Mouse (Mus musculus): Measurements from ENCODE around the gene 2200002J24Rik. TPM values are rescaled to one million over a fixed set of nuclear protein-coding genes. Genes with fewer than 3 reads are reported as not detected.

Gene 2200002J24Rik
- polyA plus RNA-seq, 1 experiment from 2014 or later, result 0.41 TPM

DNA sequence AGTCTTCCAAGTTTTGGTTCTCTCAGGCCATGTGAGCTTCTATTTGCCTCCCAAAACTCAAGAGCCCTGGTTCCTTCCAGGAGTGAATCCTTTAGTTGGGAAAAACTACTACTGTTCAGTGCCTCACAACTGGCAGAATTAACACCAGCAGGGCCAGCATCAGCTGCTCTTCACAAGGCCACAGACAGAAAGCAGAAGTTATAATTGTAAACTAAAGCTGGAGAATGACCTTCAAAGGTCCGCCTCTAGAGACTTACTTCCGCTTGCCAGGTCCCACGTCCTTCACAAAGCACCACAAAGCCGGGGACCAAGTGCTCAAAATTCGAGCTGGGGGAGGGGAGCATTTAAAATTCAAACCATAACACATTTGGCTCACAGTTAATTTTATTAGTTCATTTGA, 625 bp upstream of the 2200002J24Rik start:
- Histone ChIP-seq H3K9me3 (replicated peaks) (no peaks in the 10 kb centered on the region), H3K4me3 (replicated peaks) (no peak overlapping the region), H3K36me3 (no peaks in the 10 kb centered on the region), H3K27me3 (no peaks in the 10 kb centered on the region), H3K4me1 (0 out of 2 replicates have a peak, but pooled peaks cover 5% of the 10 kb centered on the region), H3K4me2 (replicated peaks) (no peak overlapping the region), H3K27ac (replicated peaks) (no peak overlapping the region), H3K9ac (no peak overlapping the region)
- no peak for ATAC-seq (ENCODE audit: insufficient number of reproducible peaks, low FRiP score, low TSS enrichment, low read depth)
- 46% methylated on average over 5 of the region's 5 CpGs for WGBS

DNA sequence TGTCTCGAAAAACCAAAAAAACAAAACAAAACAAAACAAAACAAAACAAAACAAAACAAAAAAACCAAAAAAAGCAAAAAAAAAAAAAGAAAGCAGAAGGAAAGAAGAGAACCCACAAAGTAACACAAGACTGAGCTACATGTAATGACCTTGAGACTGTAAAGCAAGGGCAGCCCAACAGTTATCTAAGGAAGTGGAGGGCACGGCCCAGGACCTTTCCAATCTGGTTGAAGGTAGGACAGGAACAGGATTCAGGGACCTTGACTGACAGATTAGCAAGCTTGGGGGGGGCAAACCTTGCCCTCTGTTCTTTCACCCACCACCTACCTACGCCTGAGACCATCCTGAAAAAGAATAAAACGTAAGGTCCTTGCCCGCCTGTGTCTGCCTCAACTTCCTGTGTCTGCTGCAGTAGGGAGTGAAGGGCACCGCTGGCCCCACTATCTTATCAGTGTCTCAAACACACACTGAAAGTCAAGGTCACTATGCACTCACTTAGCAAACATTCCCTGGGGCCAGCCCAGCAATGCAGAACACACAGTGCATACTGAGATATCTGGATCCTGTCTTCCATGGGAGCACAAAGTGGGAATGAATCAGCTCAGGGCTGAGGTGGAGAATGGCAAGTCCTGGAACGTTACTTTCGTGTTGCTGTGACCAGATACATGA, 7.6 kb downstream of the 2200002J24Rik start:
- Histone ChIP-seq H3K9me3 (replicated peaks) (no peaks in the 10 kb centered on the region), H3K36me3 (no peaks in the 10 kb centered on the region), H3K4me3 (replicated peaks) (no peak overlapping the region), H3K27ac (replicated peaks) (no peak overlapping the region), H3K4me1 (no peaks in the 10 kb centered on the region), H3K4me2 (replicated peaks) (no peak overlapping the region), H3K9ac (no peak overlapping the region), H3K27me3 (no peaks in the 10 kb centered on the region; the same call in 1 of the 2 replicates)
- WGBS, result 73% methylated on average over 8 of the region's 8 CpGs
- no peak for ATAC-seq (ENCODE audit: insufficient number of reproducible peaks, low FRiP score, low TSS enrichment, low read depth)

DNA sequence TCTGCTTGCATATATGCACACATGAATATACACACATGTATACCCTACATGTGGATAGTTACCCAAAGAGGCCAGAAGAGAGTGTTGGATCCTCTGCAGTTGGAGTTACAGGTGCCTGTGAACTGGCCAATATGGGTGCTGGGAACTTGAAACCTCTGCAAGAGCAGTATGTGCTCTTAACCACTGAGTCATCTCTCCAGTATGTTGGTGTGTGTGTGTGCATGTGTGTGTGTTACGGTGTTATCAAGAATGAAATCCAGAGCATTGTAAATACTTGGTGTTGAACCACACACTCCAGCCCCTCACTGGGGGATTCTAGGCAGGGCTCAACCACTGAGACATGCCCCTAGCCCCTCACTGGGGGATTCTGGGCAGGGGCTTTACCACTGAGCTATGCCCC, 8.7 kb downstream of the 2200002J24Rik start:
- no peaks in the 10 kb centered on the region for H3K9me3 ChIP-seq (replicated peaks)
- no peak overlapping the region for H3K4me3 ChIP-seq (replicated peaks)
- no peaks in the 10 kb centered on the region; the same call in 1 of the 2 replicates for H3K27me3 ChIP-seq
- no peak for ATAC-seq (ENCODE audit: insufficient number of reproducible peaks, low FRiP score, low TSS enrichment, low read depth)
- no peak overlapping the region for H3K9ac ChIP-seq
- H3K4me1 ChIP-seq, result no peaks in the 10 kb centered on the region
- H3K27ac ChIP-seq (replicated peaks), result no peak overlapping the region
- 87% methylated on average over 1 of the region's 1 CpGs for WGBS
- H3K36me3 ChIP-seq, result no peaks in the 10 kb centered on the region
- no peak overlapping the region for H3K4me2 ChIP-seq (replicated peaks)

DNA sequence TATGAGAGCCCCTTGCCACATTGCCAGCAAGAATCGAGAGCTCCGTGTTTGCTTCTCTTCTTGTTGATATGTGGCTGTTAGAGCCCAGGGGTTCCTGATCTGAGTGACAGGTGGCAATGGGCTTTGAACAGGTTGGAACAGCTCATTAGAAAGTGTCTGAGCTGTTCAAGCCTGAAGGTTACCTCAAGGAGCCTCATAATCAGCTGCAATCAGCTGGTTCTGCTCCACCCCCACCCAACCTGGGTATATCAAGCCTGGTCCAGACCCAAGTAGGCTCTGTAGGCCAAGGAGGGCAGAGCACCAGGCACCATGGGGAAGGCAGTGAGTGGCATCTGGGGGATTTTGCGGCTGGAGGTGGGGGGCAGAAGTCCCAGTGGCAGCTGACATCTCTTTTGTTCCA, 13.2 kb downstream of the 2200002J24Rik start, which contains the start of gene Atp4a:
TSS of gene Atp4a (plus strand) at position 268 of the 400 bp plus-strand sequence.
- 82% methylated on average over 3 of the region's 3 CpGs for WGBS
- ATAC-seq (ENCODE audit: insufficient number of reproducible peaks, low FRiP score, low TSS enrichment, low read depth), result no peak
- no peak within 1 kb of the TSS for H3K4me2 ChIP-seq (replicated peaks)
- no peaks in the 10 kb centered on the region for H3K9me3 ChIP-seq (replicated peaks)
- no peak within 1 kb of the TSS for H3K27ac ChIP-seq (replicated peaks)
- no peak within 1 kb of the TSS for H3K9ac ChIP-seq
- no peaks in the 10 kb centered on the region for H3K36me3 ChIP-seq
- no peak within 1 kb of the TSS for H3K4me3 ChIP-seq (replicated peaks)
- H3K27me3 ChIP-seq, result peaks cover 20% of the 10 kb centered on the region
- peaks cover 1% of the 10 kb centered on the region for H3K4me1 ChIP-seq

DNA sequence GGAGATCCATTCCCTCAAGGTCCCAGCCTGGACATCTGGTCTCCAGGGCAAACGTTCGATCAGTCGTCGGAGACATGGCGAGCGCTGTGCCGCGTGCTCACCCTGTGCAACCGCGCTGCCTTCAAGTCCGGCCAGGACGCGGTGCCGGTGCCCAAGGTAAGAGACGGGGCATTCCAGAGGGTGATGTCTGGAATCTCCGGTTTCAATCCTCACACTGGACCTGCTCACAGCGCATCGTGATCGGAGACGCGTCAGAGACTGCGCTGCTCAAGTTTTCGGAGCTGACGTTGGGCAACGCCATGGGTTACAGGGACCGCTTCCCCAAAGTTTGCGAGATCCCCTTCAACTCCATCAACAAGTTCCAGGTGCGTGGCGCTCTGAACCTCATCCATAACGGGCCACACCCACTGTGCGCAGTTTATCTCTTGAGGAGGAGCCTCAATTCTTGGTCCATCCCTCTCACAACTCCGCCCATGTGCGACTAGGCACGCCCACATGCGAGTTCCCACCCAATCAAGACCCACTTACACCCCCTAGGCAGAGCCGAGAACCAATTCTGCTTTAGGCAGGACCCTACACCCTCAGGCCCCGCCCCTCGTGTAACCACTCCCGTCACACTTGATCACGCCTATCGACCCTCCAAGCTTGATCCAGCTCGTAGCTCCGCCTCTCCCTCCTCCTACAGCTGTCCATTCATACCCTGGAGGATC, 18.4 kb downstream of the 2200002J24Rik start:
- peak overlapping the region; percentile 36 for H3K4me3 ChIP-seq (replicated peaks)
- H3K9ac ChIP-seq, result no peak overlapping the region
- H3K4me2 ChIP-seq (replicated peaks), result peak overlapping the region; percentile 59
- H3K9me3 ChIP-seq (replicated peaks), result no peaks in the 10 kb centered on the region
- no peaks in the 10 kb centered on the region for H3K36me3 ChIP-seq
- ATAC-seq (ENCODE audit: insufficient number of reproducible peaks, low FRiP score, low TSS enrichment, low read depth), result peak; percentile 90
- no peak overlapping the region for H3K27ac ChIP-seq (replicated peaks)
- peaks cover 36% of the 10 kb centered on the region for H3K27me3 ChIP-seq
- 3% methylated on average over 43 of the region's 43 CpGs for WGBS
- peaks cover 10% of the 10 kb centered on the region for H3K4me1 ChIP-seq

DNA sequence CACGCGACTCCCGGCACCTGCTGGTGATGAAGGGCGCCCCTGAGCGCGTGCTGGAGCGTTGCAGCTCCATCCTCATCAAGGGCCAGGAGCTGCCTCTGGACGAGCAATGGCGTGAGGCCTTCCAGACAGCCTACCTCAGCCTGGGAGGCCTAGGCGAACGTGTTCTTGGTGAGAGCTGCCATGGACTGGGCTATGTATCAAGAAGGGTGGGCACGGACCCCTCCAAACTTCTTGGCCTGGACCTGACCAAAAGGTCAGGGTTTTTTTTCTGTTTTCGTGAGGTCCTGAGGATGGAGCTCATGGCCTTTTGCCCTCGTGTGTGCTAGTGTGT, 19.0 kb downstream of the 2200002J24Rik start:
- no peak overlapping the region for H3K9ac ChIP-seq
- H3K4me2 ChIP-seq (replicated peaks), result peak overlapping the region; percentile 59
- H3K4me3 ChIP-seq (replicated peaks), result peak overlapping the region; percentile 36
- H3K9me3 ChIP-seq (replicated peaks), result no peaks in the 10 kb centered on the region
- H3K27ac ChIP-seq (replicated peaks), result no peak overlapping the region
- H3K36me3 ChIP-seq, result no peaks in the 10 kb centered on the region
- H3K27me3 ChIP-seq, result peaks cover 39% of the 10 kb centered on the region
- peaks cover 10% of the 10 kb centered on the region for H3K4me1 ChIP-seq
- ATAC-seq (ENCODE audit: insufficient number of reproducible peaks, low FRiP score, low TSS enrichment, low read depth), result no peak
- WGBS, result 11% methylated on average over 14 of the region's 14 CpGs

DNA sequence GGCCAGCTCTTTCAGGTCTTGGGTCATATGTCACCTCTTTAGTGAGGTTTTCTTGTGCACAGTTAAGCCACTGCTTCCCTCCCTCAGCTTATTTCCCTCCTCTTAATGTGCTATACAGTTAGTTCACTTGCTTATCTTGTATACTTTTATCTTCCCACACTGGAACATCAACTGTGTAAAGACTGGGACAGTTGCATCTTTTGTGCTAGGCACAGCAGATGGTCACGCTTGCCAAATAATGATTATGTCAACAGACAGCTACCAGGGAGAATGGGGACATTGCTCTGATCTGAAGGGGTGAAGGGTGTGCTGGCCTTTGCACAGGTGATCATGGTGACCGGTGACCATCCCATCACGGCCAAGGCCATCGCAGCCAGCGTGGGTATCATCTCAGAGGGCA, 20.9 kb downstream of the 2200002J24Rik start:
- 91% methylated on average over 5 of the region's 5 CpGs for WGBS
- H3K9me3 ChIP-seq (replicated peaks), result no peaks in the 10 kb centered on the region
- ATAC-seq (ENCODE audit: insufficient number of reproducible peaks, low FRiP score, low TSS enrichment, low read depth), result no peak

DNA sequence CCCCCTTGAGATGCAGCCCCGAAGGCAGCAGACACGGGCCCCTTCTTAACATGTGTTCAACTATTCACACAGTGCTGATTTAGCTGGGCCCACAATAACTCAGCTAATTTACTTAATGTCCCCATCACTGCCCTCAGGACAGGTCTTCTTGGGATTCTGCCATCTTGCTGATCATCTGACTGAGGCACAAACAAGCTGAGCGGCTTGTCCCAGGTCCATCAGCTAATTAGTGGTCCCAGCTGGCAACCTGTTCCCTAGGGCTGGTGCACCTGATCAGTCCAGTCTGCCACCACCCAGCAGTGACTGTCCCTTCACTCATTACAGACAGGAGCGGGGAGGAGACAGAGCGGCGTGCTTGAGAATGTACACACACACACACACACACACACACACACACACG, 22.6 kb downstream of the 2200002J24Rik start:
- 77% methylated on average over 7 of the region's 7 CpGs for WGBS
- H3K4me1 ChIP-seq, result peaks cover 10% of the 10 kb centered on the region
- H3K9me3 ChIP-seq (replicated peaks), result no peaks in the 10 kb centered on the region
- H3K36me3 ChIP-seq, result peaks cover 3% of the 10 kb centered on the region
- ATAC-seq (ENCODE audit: insufficient number of reproducible peaks, low FRiP score, low TSS enrichment, low read depth), result no peak
- H3K9ac ChIP-seq, result no peak overlapping the region
- H3K27me3 ChIP-seq, result peaks cover 25% of the 10 kb centered on the region
- no peak overlapping the region for H3K4me2 ChIP-seq (replicated peaks)
- H3K27ac ChIP-seq (replicated peaks), result no peak overlapping the region
- H3K4me3 ChIP-seq (replicated peaks), result no peak overlapping the region

More for the DNA sequence above, 20.9 kb downstream of the 2200002J24Rik start:
- H3K27ac ChIP-seq (replicated peaks), result no peak overlapping the region
- no peaks in the 10 kb centered on the region for H3K36me3 ChIP-seq
- peaks cover 39% of the 10 kb centered on the region for H3K27me3 ChIP-seq
- no peak overlapping the region for H3K4me2 ChIP-seq (replicated peaks)
- peaks cover 10% of the 10 kb centered on the region for H3K4me1 ChIP-seq
- H3K4me3 ChIP-seq (replicated peaks), result no peak overlapping the region
- no peak overlapping the region for H3K9ac ChIP-seq

DNA sequence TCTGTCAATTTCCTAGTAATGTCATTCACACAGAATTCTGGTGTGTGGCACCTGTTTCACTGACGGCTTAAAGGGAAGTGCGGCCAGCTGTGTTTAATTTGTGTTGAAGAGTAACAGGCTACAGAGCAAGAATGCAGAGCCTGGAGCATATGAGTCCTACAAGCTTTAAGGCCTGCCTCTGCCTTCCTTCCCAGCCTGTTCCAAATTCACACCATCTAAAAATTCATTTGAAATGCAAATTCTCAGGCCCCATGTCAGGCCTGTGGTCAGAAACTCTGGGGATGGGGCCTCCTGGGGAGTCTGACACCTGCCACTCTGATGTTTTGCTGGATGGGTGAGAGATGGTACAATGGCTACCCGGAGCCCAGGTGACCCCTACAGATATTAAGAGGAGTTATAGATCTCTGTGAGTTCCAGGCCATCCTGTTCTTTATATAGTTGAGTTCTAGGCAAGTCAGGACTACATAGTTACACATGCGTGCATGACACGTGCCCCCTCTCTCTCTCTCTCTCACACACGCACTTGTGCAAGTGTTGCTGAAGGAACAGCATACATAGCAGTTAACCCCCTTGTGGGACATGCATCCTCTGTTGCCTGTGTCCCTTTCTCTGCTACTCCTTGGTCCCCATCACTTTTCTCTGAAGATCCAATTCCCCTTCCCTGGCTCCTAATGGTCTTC, 24.7 kb downstream of the 2200002J24Rik start:
- no peak overlapping the region for H3K9ac ChIP-seq
- H3K4me1 ChIP-seq, result peaks cover 6% of the 10 kb centered on the region
- 49% methylated on average over 6 of the region's 6 CpGs for WGBS
- ATAC-seq (ENCODE audit: insufficient number of reproducible peaks, low FRiP score, low TSS enrichment, low read depth), result no peak
- H3K4me2 ChIP-seq (replicated peaks), result no peak overlapping the region
- H3K9me3 ChIP-seq (replicated peaks), result no peaks in the 10 kb centered on the region
- no peak overlapping the region for H3K27ac ChIP-seq (replicated peaks)
- no peak overlapping the region for H3K4me3 ChIP-seq (replicated peaks)
- H3K36me3 ChIP-seq, result peaks cover 16% of the 10 kb centered on the region
- H3K27me3 ChIP-seq, result 0 out of 2 replicates have a peak, but pooled peaks cover 7% of the 10 kb centered on the region

DNA sequence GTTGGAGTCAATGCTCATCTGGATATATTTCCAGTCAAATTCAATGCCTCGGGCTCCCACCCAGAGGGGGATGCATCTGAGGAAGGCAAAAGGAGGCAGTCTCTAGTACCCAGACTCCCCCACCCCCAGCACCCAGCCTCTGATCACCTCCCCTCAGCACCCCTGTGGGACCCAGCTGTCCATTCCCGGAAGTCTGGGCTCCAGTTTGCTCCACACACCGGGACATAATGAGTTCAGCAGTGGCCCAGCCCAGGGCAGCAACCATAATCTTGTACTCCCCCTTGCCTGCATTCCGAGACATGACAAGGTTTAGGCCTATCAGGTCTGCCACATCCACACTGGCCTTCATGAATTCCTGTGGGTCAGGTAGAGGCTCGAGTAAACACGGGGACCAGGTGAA, 29.5 kb downstream of the 2200002J24Rik start:
- WGBS, result 79% methylated on average over 6 of the region's 6 CpGs
- peak overlapping the region; percentile 78 for H3K4me2 ChIP-seq (replicated peaks)

DNA sequence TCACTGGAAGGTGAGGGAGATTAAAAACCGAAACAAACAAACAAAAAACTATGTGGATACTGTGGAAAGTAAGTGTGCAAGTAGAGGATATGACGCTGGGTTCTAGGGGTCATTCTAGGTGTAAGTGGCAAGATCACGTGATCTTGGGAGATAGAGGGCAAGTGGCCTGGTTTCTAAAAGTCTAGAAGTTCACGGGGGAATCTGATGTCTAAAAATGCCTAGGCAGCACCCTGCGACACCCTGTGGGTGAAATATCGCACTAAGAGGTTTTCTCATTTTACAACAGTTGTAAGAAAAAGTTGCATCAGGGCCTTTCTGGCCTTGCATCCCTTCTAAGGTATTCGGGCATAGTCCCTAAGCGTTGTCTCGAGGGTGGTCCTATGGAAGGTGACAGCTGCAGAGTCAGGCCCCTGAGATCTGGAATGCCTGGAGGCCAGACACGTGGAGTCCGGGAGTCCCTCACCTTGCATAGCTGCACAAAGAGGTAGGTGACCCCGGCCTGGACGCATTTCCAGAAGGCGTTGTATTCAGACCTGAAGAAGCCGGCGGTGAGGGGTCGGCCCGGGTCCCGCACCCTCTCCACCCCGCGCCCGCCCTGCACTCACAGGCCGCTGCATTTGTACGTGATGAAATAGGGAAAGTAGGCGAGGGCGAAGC, 30.1 kb downstream of the 2200002J24Rik start:
- Histone ChIP-seq H3K4me1 (peaks cover 18% of the 10 kb centered on the region), H3K36me3 (peaks cover 33% of the 10 kb centered on the region), H3K9me3 (replicated peaks) (no peaks in the 10 kb centered on the region), H3K9ac (peak overlapping the region; percentile 77), H3K27me3 (no peaks in the 10 kb centered on the region), H3K27ac (replicated peaks) (0 out of 2 replicates have a peak overlapping the region, but pooled peaks have one; percentile 31), H3K4me3 (replicated peaks) (peak overlapping the region; percentile 66), H3K4me2 (replicated peaks) (peak overlapping the region; percentile 78)
- WGBS, result 6% methylated on average over 26 of the region's 26 CpGs
- peak; percentile 12; the same call in 1 of the 2 replicates for ATAC-seq (ENCODE audit: insufficient number of reproducible peaks, low FRiP score, low TSS enrichment, low read depth)

More for the DNA sequence above, 29.5 kb downstream of the 2200002J24Rik start:
- Histone ChIP-seq H3K4me1 (peaks cover 18% of the 10 kb centered on the region), H3K27me3 (no peaks in the 10 kb centered on the region), H3K9me3 (replicated peaks) (no peaks in the 10 kb centered on the region), H3K9ac (0 out of 2 replicates have a peak overlapping the region, but pooled peaks have one; percentile 77), H3K27ac (replicated peaks) (no peak overlapping the region), H3K4me3 (replicated peaks) (peak overlapping the region; percentile 66), H3K36me3 (peaks cover 31% of the 10 kb centered on the region)
- no peak for ATAC-seq (ENCODE audit: insufficient number of reproducible peaks, low FRiP score, low TSS enrichment, low read depth)
